Mouse (Mus musculus) thymus, adult 18-20 months (tissue): Measurements from ENCODE around the gene Oma1.

ENCODE experiments used
- DNase-seq, 2 experiments: peaks; one replicate each; pipeline ENCODE4 v3.0.0; 2022; ENCODE audit warnings: mixed read lengths in 2 of 2

Oma1 gene

GRCm38 (mm10) chr4:103358941-103359448 is 45.4 kb downstream of the Oma1 start:
- no peak for DNase-seq

GRCm38 (mm10) chr4:103382171-103382570 is 68.6 kb downstream of the Oma1 start:
- no peak for DNase-seq

GRCm38 (mm10) chr4:103385031-103385430 is 71.4 kb downstream of the Oma1 start:
- DNase-seq = no peak

GRCm38 (mm10) chr4:103385835-103386787 is 72.5 kb downstream of the Oma1 start:
- no peak for DNase-seq

DNA sequence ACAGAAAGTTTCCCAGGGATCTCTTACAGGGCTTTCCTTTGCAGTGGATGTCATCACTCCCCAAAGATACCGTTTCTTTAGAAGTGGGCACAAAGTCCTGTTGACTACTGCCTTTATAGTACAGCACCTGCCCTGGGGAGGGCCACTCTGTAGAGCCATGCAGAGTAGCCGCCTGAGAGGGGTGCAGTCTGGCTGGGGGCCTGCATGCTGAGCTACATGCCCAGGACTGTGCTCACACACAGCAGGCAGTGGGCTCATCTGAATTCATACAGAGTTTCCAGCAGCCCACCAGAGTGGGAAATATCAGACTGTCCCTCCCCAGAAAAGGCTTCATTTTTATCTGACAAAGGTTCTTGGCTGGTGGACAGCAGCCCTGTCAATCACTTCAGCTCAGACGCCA is 73.7 kb downstream of the Oma1 start:
- no peak for DNase-seq

DNA sequence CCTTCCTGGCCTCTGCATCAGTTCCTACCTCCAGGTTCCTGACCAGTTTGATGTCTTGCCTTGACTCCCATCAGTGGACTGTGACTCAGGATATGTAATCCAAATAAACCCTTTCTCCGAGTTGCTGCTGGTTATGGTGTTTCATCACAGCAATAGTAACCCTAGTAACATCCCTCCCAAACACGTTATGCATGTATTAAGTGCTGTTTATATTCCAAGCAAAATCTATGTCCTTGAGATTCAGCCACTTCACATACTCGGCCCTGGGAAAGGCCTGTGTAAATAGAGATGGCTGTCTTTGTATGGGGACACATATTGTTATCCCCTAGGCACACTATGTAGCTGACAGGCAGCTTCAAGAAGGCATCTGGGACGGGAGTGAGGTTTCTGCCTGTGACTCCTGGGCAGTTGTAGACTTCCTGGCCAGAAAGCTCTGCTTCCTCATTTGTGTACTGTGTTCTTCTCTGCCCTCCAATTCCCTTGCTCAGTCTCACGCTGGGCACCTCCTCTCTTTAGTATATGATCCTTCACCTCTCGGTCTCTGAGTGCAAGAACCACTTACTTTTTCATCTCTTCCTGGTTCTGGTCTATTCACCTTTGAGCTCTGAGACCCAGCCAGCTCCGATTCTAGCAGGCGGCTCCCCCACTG is 75.0 kb downstream of the Oma1 start:
- DNase-seq = no peak

- no peak for DNase-seq
These were observed 76.0 kb downstream of the Oma1 start for GRCm38 (mm10) chr4:103389583-103389982.

DNA sequence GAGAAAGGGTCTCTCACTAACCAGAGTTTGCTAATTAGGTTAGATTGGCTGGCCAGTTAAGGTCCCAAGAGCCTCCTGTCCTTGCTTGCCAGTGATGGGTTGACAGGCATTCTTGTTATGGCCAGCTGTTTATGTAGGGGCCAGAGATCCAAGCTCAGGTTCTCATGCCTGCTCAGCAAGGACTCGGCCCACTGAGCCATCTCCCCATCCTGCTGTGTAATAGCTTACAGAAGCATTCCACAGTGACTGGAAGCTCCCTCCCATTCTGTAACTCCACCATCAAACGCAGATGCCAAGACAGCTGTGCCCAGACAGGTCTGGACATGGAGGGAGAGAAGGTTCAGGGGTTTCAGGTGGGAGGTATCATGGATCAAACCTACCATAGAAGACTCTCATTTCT is 76.9 kb downstream of the Oma1 start:
- no peak for DNase-seq

GRCm38 (mm10) chr4:103395066-103395465 is 81.5 kb downstream of the Oma1 start:
- DNase-seq = no peak

DNA sequence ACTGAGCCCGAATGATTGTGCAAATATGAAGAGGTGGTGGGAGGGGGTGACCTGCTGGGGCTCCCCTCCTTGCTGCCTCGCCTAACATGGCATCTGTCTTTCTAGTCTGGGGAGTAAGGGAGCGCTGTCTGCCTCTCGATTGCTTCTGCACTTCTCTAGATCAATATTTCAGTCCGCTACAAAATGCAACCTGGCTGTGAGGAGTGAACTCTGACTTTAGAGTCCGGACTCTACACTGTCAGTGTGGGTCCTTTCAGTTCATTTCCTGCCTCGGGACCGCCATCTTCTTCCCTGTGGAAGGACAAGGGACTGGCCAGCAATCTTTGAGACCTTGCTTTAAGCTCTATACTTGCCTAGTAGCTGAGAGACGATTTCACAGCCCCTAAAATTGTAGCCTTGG is 82.3 kb downstream of the Oma1 start:
- no peak for DNase-seq

- no peak for DNase-seq
These were observed 83.3 kb downstream of the Oma1 start for GRCm38 (mm10) chr4:103396876-103397275.

DNA sequence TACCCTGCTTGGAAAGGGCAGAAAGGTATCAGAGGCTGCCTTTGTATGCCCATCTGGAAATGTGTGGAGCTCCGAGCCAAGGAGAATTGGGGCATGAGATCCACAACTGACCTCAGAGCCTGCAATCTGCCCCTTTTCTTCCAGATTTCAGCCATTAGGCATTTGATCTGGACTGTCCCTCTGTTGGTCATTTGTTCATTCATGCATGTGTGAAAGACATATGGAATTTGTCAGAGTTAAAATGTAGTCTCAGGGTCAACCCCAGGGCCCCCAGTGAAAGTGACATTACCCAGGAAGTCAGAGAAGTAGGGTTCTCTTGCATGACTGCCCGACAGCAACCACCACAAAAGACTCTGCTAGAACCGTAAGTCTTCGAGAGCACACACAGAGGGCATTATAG is 89.0 kb downstream of the Oma1 start:
- no peak for DNase-seq

DNA sequence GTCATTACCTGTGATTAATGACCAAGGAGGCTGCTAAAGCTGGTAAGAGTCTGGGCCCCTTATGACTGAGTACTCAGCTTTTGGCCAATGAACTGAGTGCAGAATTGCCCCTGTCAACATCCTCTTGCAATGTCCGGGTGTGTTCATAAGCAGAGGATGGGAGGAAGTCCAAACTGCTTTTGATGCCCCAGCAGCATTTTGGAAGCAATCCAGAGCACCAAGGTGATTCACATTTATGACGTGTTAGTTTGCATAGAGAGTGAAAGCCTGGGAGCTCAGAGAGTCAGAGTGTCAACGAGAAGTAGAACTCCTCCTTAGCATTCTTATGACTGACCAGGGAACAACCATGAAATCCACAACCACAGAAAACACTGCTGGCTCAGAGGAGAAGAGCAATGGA is 91.7 kb downstream of the Oma1 start:
- DNase-seq = no peak

DNA sequence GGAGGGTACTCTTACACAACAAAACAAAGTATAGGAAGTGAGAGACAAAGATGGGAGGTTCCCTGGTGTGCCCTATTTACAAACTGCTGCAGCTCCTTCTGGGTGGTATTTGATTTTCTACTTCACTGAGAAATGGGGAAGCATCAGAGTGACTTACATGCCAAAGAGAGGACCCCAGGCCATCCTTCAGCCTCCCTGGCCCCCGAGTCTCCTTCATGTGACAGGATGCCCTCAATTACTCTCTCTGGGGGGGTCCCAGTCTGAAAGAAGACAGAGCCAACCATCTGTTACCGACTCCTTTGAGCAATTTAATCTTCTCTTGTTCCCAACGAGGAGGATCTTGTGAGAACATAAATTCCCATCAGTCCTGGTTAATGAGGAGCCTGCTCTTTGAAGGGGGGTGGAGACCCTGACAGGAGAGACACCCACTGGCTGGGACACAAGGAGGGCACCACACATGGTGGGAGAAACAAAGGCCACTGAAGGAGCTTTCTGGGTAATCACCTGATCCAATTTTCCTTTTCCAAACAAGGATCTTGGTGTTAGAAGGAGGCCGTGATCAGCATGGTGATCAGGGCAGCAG is 96.7 kb downstream of the Oma1 start:
- DNase-seq = no peak
